Mouse (Mus musculus) neural tube, embryonic 14.5 days (tissue): ENCODE data around the gene Minpp1. TPM values are rescaled to one million over a fixed set of nuclear protein-coding genes. Genes with fewer than 3 reads are reported as not detected.

Experiments used
- ATAC-seq: fragments of 200-750 bp; cut with Nextera tagmentation; 2 replicates; pipeline ENCODE4 v1.8.0; 2017; ENCODE audit warnings: low read depth, mild to moderate bottlenecking, moderate TSS enrichment, moderate library complexity
- H3K27ac ChIP-seq: fragments of 300-500 bp; sonication (generic); 2 replicates; pipeline ENCODE4 v1.5.1; 2014; ENCODE audit warnings: low read depth, mild to moderate bottlenecking, control low read depth, low read length, moderate library complexity, mixed read lengths
- H3K27me3 ChIP-seq: fragments of 300-500 bp; sonication (generic); 2 replicates; pipeline ENCODE4 v1.6.1; 2014; ENCODE audit warnings: low read length; ENCODE audit not compliant: control insufficient read depth, insufficient read depth
- H3K36me3 ChIP-seq: fragments of 300-500 bp; sonication (generic); 2 replicates; pipeline ENCODE4 v1.6.1; 2014; ENCODE audit warnings: low read length, mixed read lengths; ENCODE audit not compliant: control insufficient read depth, insufficient read depth
- H3K4me1 ChIP-seq: fragments of 300-500 bp; sonication (generic); 2 replicates; pipeline ENCODE4 v1.6.1; 2014; ENCODE audit warnings: low read length; ENCODE audit not compliant: control insufficient read depth, insufficient read depth
- H3K4me2 ChIP-seq: fragments of 300-500 bp; sonication (generic); 2 replicates; pipeline ENCODE4 v1.6.1; 2014; ENCODE audit warnings: mild to moderate bottlenecking, low read depth, low read length, control low read depth
- H3K4me3 ChIP-seq: fragments of 300-500 bp; sonication (generic); 2 replicates; pipeline ENCODE4 v1.5.1; 2014; ENCODE audit warnings: low read depth, low read length, control low read depth, mixed read lengths
- H3K9ac ChIP-seq: fragments of 300-500 bp; sonication (generic); replicated peaks from 2 replicates; pipeline ENCODE4 v1.6.1; 2014; ENCODE audit warnings: low read depth, mild to moderate bottlenecking, control low read depth, low read length, mixed read lengths
- H3K9me3 ChIP-seq: fragments of 300-500 bp; sonication (generic); 2 replicates; pipeline ENCODE4 v1.6.1; 2016; ENCODE audit warnings: low read length; ENCODE audit not compliant: control insufficient read depth
- WGBS: fragments of 180-500 bp; shearing (Covaris S2); extraction: QIAGEN DNeasy Blood & Tissue Kit; methylation state at CpG from one replicate; pipeline ENCODE4 v1.1.7; 2014; 5-methylcytosine and 5-hydroxymethylcytosine counted together
- polyA plus RNA-seq: library from polyadenylated mRNA; unstranded; fragments of >200 nt; fragmentation: Nextera tagmentation; extraction: Ambion mirVana; gene quantifications from 2 replicates; pipeline ENCODE4 v1.2.1, GENCODE M21; 2014

Minpp1 gene
- polyA plus RNA-seq, 1 experiment from 2014 or later, result 60.5 TPM

GRCm38 (mm10) chr19:32494611-32495010 is 9.0 kb downstream of the Minpp1 start:
- no peak overlapping the region for H3K4me3 ChIP-seq
- no peaks in the 10 kb centered on the region for H3K9me3 ChIP-seq
- H3K9ac ChIP-seq, result no peak overlapping the region
- H3K4me2 ChIP-seq, result no peak overlapping the region
- peaks cover 14% of the 10 kb centered on the region; the same call in 1 of the 2 replicates for H3K36me3 ChIP-seq
- no peaks in the 10 kb centered on the region for H3K27me3 ChIP-seq
- H3K27ac ChIP-seq, result no peak overlapping the region
- no peak for ATAC-seq
- H3K4me1 ChIP-seq, result no peaks in the 10 kb centered on the region
- WGBS, result 92% methylated on average over 13 of the region's 13 CpGs

- Histone ChIP-seq H3K4me1 (no peaks in the 10 kb centered on the region), H3K4me3 (no peak overlapping the region), H3K36me3 (peaks cover 14% of the 10 kb centered on the region; the same call in 1 of the 2 replicates), H3K4me2 (no peak overlapping the region), H3K9ac (no peak overlapping the region), H3K27me3 (no peaks in the 10 kb centered on the region), H3K9me3 (no peaks in the 10 kb centered on the region), H3K27ac (no peak overlapping the region)
- WGBS, result 94% methylated on average over 11 of the region's 11 CpGs
- no peak for ATAC-seq
Measured at GRCm38 (mm10) chr19:32495034-32495433, 9.5 kb downstream of the Minpp1 start.

- H3K9me3 ChIP-seq, result no peaks in the 10 kb centered on the region
- H3K4me2 ChIP-seq, result no peak overlapping the region
- peaks cover 14% of the 10 kb centered on the region; the same call in 1 of the 2 replicates for H3K36me3 ChIP-seq
- 86% methylated on average over 6 of the region's 6 CpGs for WGBS
- no peak overlapping the region for H3K4me3 ChIP-seq
- no peak for ATAC-seq
- no peaks in the 10 kb centered on the region for H3K27me3 ChIP-seq
- no peak overlapping the region for H3K9ac ChIP-seq
- no peaks in the 10 kb centered on the region for H3K4me1 ChIP-seq
- H3K27ac ChIP-seq, result no peak overlapping the region
Measured at GRCm38 (mm10) chr19:32497411-32497810, 11.8 kb downstream of the Minpp1 start.

GRCm38 (mm10) chr19:32498002-32498401 is 12.4 kb downstream of the Minpp1 start:
- Histone ChIP-seq H3K9me3 (no peaks in the 10 kb centered on the region), H3K4me2 (no peak overlapping the region), H3K4me3 (no peak overlapping the region), H3K9ac (no peak overlapping the region), H3K27ac (no peak overlapping the region), H3K4me1 (no peaks in the 10 kb centered on the region), H3K36me3 (peaks cover 8% of the 10 kb centered on the region; the same call in 1 of the 2 replicates), H3K27me3 (no peaks in the 10 kb centered on the region)
- ATAC-seq, result no peak
- WGBS, result 97% methylated on average over 5 of the region's 5 CpGs

- H3K4me3 ChIP-seq, result no peak overlapping the region
- 84% methylated on average over 6 of the region's 6 CpGs for WGBS
- peak; percentile 51; the same call in 1 of the 2 replicates for ATAC-seq
- no peak overlapping the region for H3K4me2 ChIP-seq
- H3K9me3 ChIP-seq, result no peaks in the 10 kb centered on the region
- H3K9ac ChIP-seq, result no peak overlapping the region
- H3K27me3 ChIP-seq, result no peaks in the 10 kb centered on the region
- no peaks in the 10 kb centered on the region for H3K4me1 ChIP-seq
- no peak overlapping the region for H3K27ac ChIP-seq
- H3K36me3 ChIP-seq, result peaks cover 8% of the 10 kb centered on the region; the same call in 1 of the 2 replicates
Measured at GRCm38 (mm10) chr19:32501414-32501813, 15.8 kb downstream of the Minpp1 start.

GRCm38 (mm10) chr19:32506081-32506480 is 20.5 kb downstream of the Minpp1 start:
- Histone ChIP-seq H3K27ac (no peak overlapping the region), H3K9ac (no peak overlapping the region), H3K27me3 (no peaks in the 10 kb centered on the region), H3K4me3 (no peak overlapping the region), H3K9me3 (no peaks in the 10 kb centered on the region), H3K36me3 (peaks cover 7% of the 10 kb centered on the region), H3K4me2 (no peak overlapping the region), H3K4me1 (no peaks in the 10 kb centered on the region)
- 89% methylated on average over 8 of the region's 8 CpGs for WGBS
- no peak for ATAC-seq

GRCm38 (mm10) chr19:32506514-32506913 is 20.9 kb downstream of the Minpp1 start:
- Histone ChIP-seq H3K27me3 (no peaks in the 10 kb centered on the region), H3K4me1 (no peaks in the 10 kb centered on the region), H3K9ac (no peak overlapping the region), H3K36me3 (peaks cover 8% of the 10 kb centered on the region), H3K27ac (no peak overlapping the region), H3K4me3 (no peak overlapping the region), H3K9me3 (no peaks in the 10 kb centered on the region), H3K4me2 (no peak overlapping the region)
- no peak for ATAC-seq
- WGBS, result 95% methylated on average over 5 of the region's 5 CpGs

GRCm38 (mm10) chr19:32507100-32507499 is 21.5 kb downstream of the Minpp1 start:
- WGBS, result 88% methylated on average over 6 of the region's 6 CpGs
- Histone ChIP-seq H3K4me3 (no peak overlapping the region), H3K9ac (no peak overlapping the region), H3K27ac (no peak overlapping the region), H3K9me3 (no peaks in the 10 kb centered on the region), H3K4me2 (no peak overlapping the region), H3K27me3 (no peaks in the 10 kb centered on the region), H3K4me1 (no peaks in the 10 kb centered on the region), H3K36me3 (peaks cover 8% of the 10 kb centered on the region)
- no peak for ATAC-seq

GRCm38 (mm10) chr19:32507526-32507925 is 22.0 kb downstream of the Minpp1 start:
- Histone ChIP-seq H3K4me2 (no peak overlapping the region), H3K9ac (no peak overlapping the region), H3K36me3 (peaks cover 8% of the 10 kb centered on the region), H3K4me1 (no peaks in the 10 kb centered on the region), H3K27me3 (no peaks in the 10 kb centered on the region), H3K4me3 (no peak overlapping the region), H3K27ac (no peak overlapping the region), H3K9me3 (no peaks in the 10 kb centered on the region)
- no peak for ATAC-seq
- WGBS, result 96% methylated on average over 9 of the region's 9 CpGs
